Mouse (Mus musculus) midbrain, embryonic 16.5 days (tissue): ENCODE measurements around the gene Wfs1. TPM values are rescaled to one million over a fixed set of nuclear protein-coding genes. Genes with fewer than 3 reads are reported as not detected.

Experiments
- ATAC-seq: fragments of 200-750 bp; cut with Nextera tagmentation; 2 replicates; pipeline ENCODE4 v1.8.0; 2017; ENCODE audit warnings: moderate TSS enrichment
- H3K27ac ChIP-seq: fragments of 300-500 bp; sonication (generic); 2 replicates; pipeline ENCODE4 v1.5.1; 2014; ENCODE audit warnings: mild to moderate bottlenecking, low read length, mixed read lengths
- H3K27me3 ChIP-seq: fragments of 300-500 bp; sonication (generic); 2 replicates; pipeline ENCODE4 v1.6.1; 2014; ENCODE audit warnings: low read depth, low read length, mixed read lengths; ENCODE audit not compliant: control insufficient read depth, insufficient read depth
- H3K36me3 ChIP-seq: fragments of 300-500 bp; sonication (generic); 2 replicates; pipeline ENCODE4 v1.6.1; 2014; ENCODE audit warnings: mild to moderate bottlenecking, low read length, moderate library complexity, mixed read lengths; ENCODE audit not compliant: control insufficient read depth, insufficient read depth
- H3K4me1 ChIP-seq: fragments of 300-500 bp; sonication (generic); 2 replicates; pipeline ENCODE4 v1.6.1; 2014; ENCODE audit warnings: mild to moderate bottlenecking, low read length, mixed read lengths; ENCODE audit not compliant: control insufficient read depth, insufficient read depth
- H3K4me2 ChIP-seq: fragments of 300-500 bp; sonication (generic); 2 replicates; pipeline ENCODE4 v1.6.1; 2014; ENCODE audit warnings: mild to moderate bottlenecking, low read length, mixed read lengths
- H3K4me3 ChIP-seq: fragments of 300-500 bp; sonication (generic); 2 replicates; pipeline ENCODE4 v1.5.1; 2014; ENCODE audit warnings: low read depth, mild to moderate bottlenecking, low read length, moderate library complexity, mixed read lengths
- H3K9ac ChIP-seq: fragments of 300-500 bp; sonication (generic); 2 replicates; pipeline ENCODE4 v1.6.1; 2014; ENCODE audit warnings: low read depth, low read length, mixed read lengths
- H3K9me3 ChIP-seq: fragments of 300-500 bp; sonication (generic); replicated peaks from 2 replicates; pipeline ENCODE4 v1.6.1; 2014; ENCODE audit warnings: mild to moderate bottlenecking, low read length, mixed read lengths; ENCODE audit not compliant: control insufficient read depth, poor library complexity, severe bottlenecking
- WGBS: fragments of 180-500 bp; shearing (Covaris S2); extraction: QIAGEN DNeasy Blood & Tissue Kit; methylation state at CpG from one replicate; pipeline ENCODE4 v1.1.7; 2014; 5-methylcytosine and 5-hydroxymethylcytosine counted together
- polyA plus RNA-seq: library from polyadenylated mRNA; unstranded; fragments of >200 nt; fragmentation: Nextera tagmentation; extraction: Ambion mirVana; gene quantifications from 2 replicates; pipeline ENCODE4 v1.2.1, GENCODE M21; 2015

The Wfs1 gene
- polyA plus RNA-seq, 1 experiment from 2014 or later: 11.1 TPM

DNA sequence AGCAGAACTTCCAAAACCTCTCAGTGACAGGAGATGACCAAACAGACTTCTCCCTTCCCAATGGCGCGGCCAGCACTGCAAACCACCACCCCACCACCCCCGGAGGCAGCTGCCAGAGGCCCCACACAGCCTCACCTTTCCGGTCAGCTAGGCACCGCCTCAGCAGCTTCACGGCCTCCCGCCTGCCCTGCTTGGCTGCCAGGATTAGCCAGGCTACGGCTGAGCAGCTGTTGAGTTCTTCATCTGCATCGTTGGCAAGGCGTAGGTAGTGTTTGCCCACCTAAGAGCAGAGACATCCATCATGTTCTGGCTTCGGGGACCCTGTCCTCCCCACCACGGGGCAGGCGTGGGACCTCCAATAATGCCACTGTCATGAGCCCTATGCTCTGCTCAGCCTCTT is 13.7 kb downstream of the Wfs1 start:
- no peak overlapping the region for H3K9ac ChIP-seq
- no peaks in the 10 kb centered on the region for H3K27me3 ChIP-seq
- no peak overlapping the region for H3K4me2 ChIP-seq
- ATAC-seq: no peak
- H3K27ac ChIP-seq: no peak overlapping the region
- 80% methylated on average over 13 of the region's 13 CpGs for WGBS
- H3K36me3 ChIP-seq: no peaks in the 10 kb centered on the region
- no peaks in the 10 kb centered on the region for H3K9me3 ChIP-seq
- no peaks in the 10 kb centered on the region for H3K4me1 ChIP-seq
- no peak overlapping the region for H3K4me3 ChIP-seq

DNA sequence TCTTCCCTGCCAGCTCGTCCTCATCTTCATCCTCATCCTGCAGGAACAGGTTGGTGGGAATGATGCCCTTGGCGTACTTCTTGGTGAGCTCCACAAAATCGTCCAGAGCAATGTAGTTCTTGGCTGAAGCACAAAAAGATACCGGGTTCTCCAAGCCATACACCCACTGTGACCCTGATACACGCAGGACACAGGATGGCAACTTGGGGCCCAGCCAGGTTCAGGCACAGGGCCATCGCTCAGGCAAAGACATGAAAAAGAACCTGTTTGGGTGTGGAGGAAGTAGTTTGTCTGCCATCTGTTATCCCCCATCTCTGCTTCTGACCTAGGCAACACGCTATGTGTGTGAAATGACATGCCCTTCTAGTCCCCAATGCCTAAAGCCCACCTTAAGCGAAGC is 17.4 kb downstream of the Wfs1 start:
- no peaks in the 10 kb centered on the region for H3K4me1 ChIP-seq
- WGBS: 94% methylated on average over 8 of the region's 8 CpGs
- peaks cover 8% of the 10 kb centered on the region for H3K36me3 ChIP-seq
- no peak overlapping the region for H3K27ac ChIP-seq
- ATAC-seq: no peak
- no peaks in the 10 kb centered on the region for H3K9me3 ChIP-seq
- H3K4me3 ChIP-seq: no peak overlapping the region
- H3K4me2 ChIP-seq: no peak overlapping the region
- H3K9ac ChIP-seq: no peak overlapping the region
- H3K27me3 ChIP-seq: no peaks in the 10 kb centered on the region

DNA sequence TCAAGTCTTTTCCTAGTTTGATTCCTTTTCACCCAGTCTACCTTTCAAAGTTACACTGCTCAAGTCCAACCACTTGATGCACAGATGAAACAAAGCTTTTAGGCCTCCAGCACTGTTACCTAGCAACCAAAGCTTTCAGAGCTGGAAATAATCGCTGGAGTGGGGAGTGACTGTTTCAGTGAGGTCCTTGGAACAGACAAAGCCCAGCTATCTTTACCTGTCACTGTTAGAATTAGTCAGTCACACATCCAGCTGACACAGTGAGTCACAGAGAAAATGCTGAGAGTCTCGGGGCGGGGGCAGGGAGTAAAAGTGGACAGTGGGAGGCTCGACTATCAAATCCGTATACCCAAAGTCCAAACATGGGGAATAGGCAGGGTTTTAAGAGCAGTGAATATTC is 28.5 kb downstream of the Wfs1 start:
- 3% methylated on average over 5 of the region's 5 CpGs for WGBS
- no peaks in the 10 kb centered on the region for H3K27me3 ChIP-seq
- peak overlapping the region; percentile 39; the same call in 1 of the 2 replicates for H3K9ac ChIP-seq
- H3K4me1 ChIP-seq: peaks cover 12% of the 10 kb centered on the region
- no peak overlapping the region for H3K4me3 ChIP-seq
- H3K4me2 ChIP-seq: no peak overlapping the region
- ATAC-seq: peak; percentile 77
- no peaks in the 10 kb centered on the region for H3K9me3 ChIP-seq
- H3K36me3 ChIP-seq: no peaks in the 10 kb centered on the region
- H3K27ac ChIP-seq: peak overlapping the region; percentile 75

DNA sequence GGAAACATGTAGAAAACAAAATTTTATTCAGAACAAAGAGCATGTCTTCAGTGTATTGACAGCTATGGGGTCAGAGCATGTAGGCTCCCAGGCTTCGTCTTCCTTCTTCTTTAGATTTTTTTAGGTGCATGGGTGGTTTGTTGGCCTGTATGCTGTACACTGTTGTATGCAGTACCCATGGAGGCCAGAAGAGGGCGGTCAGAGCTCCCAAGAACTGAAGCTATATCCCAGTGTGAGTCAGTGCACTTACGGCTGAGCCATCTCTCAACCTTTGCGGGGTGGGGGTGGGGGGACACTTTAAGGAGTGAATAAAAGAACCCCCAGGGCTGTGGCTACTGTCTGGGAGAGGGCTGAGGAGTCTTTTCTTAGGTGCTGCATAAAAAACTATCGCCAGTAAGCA is 30.2 kb downstream of the Wfs1 start:
- WGBS: 33% methylated on average over 5 of the region's 5 CpGs
- no peak; the same call in 1 of the 2 replicates for ATAC-seq

DNA sequence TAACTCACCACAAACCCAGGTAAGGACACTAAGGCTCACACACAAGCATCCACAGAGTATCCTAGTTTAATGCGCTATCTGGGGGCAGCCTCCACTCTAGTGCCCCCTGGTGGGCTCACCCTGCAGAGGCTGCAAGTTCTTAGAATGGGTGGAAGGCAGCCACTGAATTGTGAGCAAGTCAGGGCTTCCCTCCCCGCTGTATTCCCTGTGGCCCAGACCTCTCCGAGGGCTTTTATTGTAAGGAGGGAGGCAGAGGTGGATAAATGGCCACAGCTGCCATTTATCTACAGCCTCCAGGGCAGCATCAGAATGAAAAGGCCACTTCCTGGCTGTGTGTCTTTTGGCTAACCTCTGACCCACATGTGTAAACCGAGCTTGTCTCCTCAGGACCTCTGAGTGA is 33.6 kb downstream of the Wfs1 start:
- Histone ChIP-seq H3K4me2 (no peak overlapping the region), H3K36me3 (peaks cover 9% of the 10 kb centered on the region; the same call in 1 of the 2 replicates), H3K4me1 (peaks cover under 1% of the 10 kb centered on the region; the same call in 1 of the 2 replicates), H3K4me3 (no peak overlapping the region), H3K27me3 (no peaks in the 10 kb centered on the region), H3K9ac (no peak overlapping the region), H3K9me3 (no peaks in the 10 kb centered on the region), H3K27ac (no peak overlapping the region)
- ATAC-seq: no peak
- 30% methylated on average over 4 of the region's 4 CpGs for WGBS

More for the DNA sequence above, 30.2 kb downstream of the Wfs1 start:
- H3K36me3 ChIP-seq: no peaks in the 10 kb centered on the region
- H3K9me3 ChIP-seq: no peaks in the 10 kb centered on the region
- no peak overlapping the region for H3K9ac ChIP-seq
- H3K4me1 ChIP-seq: peaks cover 12% of the 10 kb centered on the region
- no peak overlapping the region for H3K27ac ChIP-seq
- H3K27me3 ChIP-seq: no peaks in the 10 kb centered on the region
- H3K4me3 ChIP-seq: no peak overlapping the region
- H3K4me2 ChIP-seq: no peak overlapping the region

DNA sequence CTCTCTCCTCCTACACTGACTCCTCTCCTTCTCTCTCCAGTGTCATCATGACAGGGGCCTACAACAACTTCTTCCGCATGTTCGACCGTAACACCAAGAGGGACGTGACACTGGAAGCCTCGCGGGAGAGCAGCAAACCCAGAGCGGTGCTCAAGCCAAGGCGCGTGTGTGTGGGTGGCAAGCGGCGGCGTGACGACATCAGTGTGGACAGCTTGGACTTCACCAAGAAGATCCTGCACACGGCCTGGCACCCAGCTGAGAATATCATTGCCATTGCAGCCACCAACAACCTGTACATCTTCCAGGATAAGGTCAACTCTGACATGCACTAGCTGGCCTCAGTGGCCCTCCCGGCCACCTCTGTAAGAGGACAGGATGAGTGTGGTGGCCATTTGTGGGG is 36.7 kb downstream of the Wfs1 start:
- Histone ChIP-seq H3K4me2 (no peak overlapping the region), H3K4me3 (no peak overlapping the region), H3K4me1 (no peaks in the 10 kb centered on the region), H3K27me3 (no peaks in the 10 kb centered on the region), H3K9ac (no peak overlapping the region), H3K27ac (no peak overlapping the region), H3K9me3 (no peaks in the 10 kb centered on the region), H3K36me3 (peaks cover 14% of the 10 kb centered on the region; the same call in 1 of the 2 replicates)
- ATAC-seq: no peak
- WGBS: 93% methylated on average over 15 of the region's 15 CpGs

DNA sequence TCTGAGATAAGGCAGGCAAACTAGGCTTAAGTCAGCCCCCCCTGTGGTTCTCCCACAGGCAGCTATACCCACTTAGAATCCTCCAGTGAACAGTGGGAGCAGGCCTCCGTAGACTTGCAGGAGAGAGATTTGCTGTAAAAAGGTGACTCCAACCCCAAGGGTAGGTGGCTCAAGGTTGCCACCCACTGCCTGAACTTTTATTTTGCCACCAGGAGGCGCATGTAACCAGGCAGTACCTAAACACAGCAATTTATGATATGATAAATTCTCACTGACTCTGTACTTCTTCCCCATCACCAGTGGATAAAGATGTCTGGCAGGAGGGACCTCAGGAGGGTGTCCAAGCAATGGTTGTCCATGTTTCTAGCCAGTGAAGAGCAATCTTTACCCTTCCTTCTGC is 38.1 kb downstream of the Wfs1 start:
- Histone ChIP-seq H3K36me3 (peaks cover 16% of the 10 kb centered on the region; the same call in 1 of the 2 replicates), H3K4me2 (no peak overlapping the region), H3K9ac (no peak overlapping the region), H3K27ac (no peak overlapping the region), H3K4me1 (peaks cover 6% of the 10 kb centered on the region), H3K4me3 (no peak overlapping the region), H3K9me3 (no peaks in the 10 kb centered on the region), H3K27me3 (no peaks in the 10 kb centered on the region)
- WGBS: 58% methylated on average over 2 of the region's 2 CpGs
- ATAC-seq: no peak

DNA sequence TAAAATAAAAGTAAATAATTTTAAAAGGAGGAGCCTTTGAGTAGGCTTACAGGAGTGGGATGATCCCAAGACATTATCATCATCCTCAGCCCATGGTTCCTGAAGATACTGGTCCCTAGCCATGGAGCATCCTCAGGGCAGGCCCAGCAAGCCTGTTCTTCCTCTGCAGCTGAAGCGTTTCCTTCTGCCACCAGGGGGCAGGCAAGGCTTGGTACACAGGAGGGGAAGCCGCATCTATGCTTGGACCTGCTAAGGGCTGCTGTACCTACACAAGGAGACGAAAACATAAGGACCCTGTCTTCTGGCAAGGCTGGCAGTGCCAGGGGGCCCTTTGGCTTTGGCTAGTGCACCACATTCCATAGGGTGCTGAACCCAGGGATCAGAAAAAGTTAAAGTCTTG is 40.2 kb downstream of the Wfs1 start:
- no peaks in the 10 kb centered on the region for H3K27me3 ChIP-seq
- H3K27ac ChIP-seq: no peak overlapping the region
- ATAC-seq: peak; percentile 54
- no peak overlapping the region for H3K4me2 ChIP-seq
- no peak overlapping the region for H3K4me3 ChIP-seq
- H3K36me3 ChIP-seq: peaks cover 16% of the 10 kb centered on the region; the same call in 1 of the 2 replicates
- peaks cover 22% of the 10 kb centered on the region for H3K4me1 ChIP-seq
- 7% methylated on average over 3 of the region's 3 CpGs for WGBS
- no peak overlapping the region for H3K9ac ChIP-seq
- no peaks in the 10 kb centered on the region for H3K9me3 ChIP-seq

DNA sequence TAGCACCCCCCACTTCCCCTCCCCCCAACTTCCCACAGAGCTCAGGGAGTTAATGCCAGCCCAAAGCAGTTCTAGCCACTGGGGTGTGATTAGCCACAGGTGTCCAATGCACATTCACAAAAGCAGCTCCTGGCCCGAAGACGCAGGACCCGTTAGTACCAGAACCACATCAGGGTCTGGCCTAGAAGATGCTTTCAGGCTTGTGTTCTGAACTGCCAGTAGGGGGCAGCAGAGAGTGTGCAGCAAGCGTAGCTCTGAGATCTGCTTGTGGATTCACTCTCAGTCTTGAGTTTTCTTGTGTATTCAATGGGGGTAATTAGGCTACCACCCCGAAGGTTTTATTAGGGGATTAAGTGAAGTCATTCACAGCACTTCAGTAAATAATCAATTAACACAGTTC is 42.6 kb downstream of the Wfs1 start:
- no peaks in the 10 kb centered on the region for H3K9me3 ChIP-seq
- no peak overlapping the region for H3K9ac ChIP-seq
- no peak overlapping the region for H3K4me2 ChIP-seq
- 9% methylated on average over 5 of the region's 5 CpGs for WGBS
- peaks cover 22% of the 10 kb centered on the region for H3K4me1 ChIP-seq
- peaks cover 8% of the 10 kb centered on the region; the same call in 1 of the 2 replicates for H3K36me3 ChIP-seq
- ATAC-seq: peak; percentile 23; the same call in 1 of the 2 replicates
- H3K27ac ChIP-seq: peak overlapping the region; percentile 84; the same call in 1 of the 2 replicates
- H3K4me3 ChIP-seq: no peak overlapping the region
- H3K27me3 ChIP-seq: no peaks in the 10 kb centered on the region
